Comparison of ENCODE assay signal across 30 mouse cellular contexts in genomic region chr10:81261025-81261424, GRCm38 (mm10). TPM values are rescaled to one million over a fixed set of nuclear protein-coding genes. Genes with fewer than 3 reads are reported as not detected.
"Had no signal": no experiment of that assay in that cellular context is flagged by ENCODE, and none has a peak within 500 bp of the region (broad histone marks: within the 10 kb centered on the region; RNA-seq: fewer than 3 reads in every experiment).

No protein-coding gene starts in this region.

- H3K9me3 ChIP-seq: embryonic facial prominence, embryonic 10.5 days; embryonic facial prominence, embryonic 12.5 days; forebrain, embryonic 12.5 days had no signal

- H3K9ac ChIP-seq: embryonic facial prominence, embryonic 12.5 days; embryonic facial prominence, embryonic 13.5 days; embryonic facial prominence, embryonic 15.5 days; forebrain, embryonic 12.5 days; forebrain, embryonic 13.5 days; forebrain, embryonic 15.5 days had no signal

- H3K4me2 ChIP-seq: embryonic facial prominence, embryonic 12.5 days; embryonic facial prominence, embryonic 13.5 days; embryonic facial prominence, embryonic 15.5 days; forebrain, embryonic 12.5 days; forebrain, embryonic 13.5 days; forebrain, embryonic 15.5 days had no signal

- DNase-seq: cerebellum, adult 9-10 months; cerebellum, adult 9-11 months; cerebellum, postnatal 10 days; cerebellum, postnatal 14 days; cerebellum, postnatal 25 days; cerebellum, postnatal 36 days; embryo, embryonic 11 days; gastrocnemius, adult 2 months; gastrocnemius, postnatal 10 days; gastrocnemius, postnatal 14 days; gastrocnemius, postnatal 25 days; gastrocnemius, postnatal 36 days; heart, adult 11 months; heart, adult 18-20 months; heart, adult 2 months had no signal

- H3K4me3 ChIP-seq: embryonic facial prominence, embryonic 10.5 days; embryonic facial prominence, embryonic 12.5 days; embryonic facial prominence, embryonic 13.5 days; embryonic facial prominence, embryonic 15.5 days; erythroblast, embryonic 14.5 days; forebrain, embryonic 10.5 days; forebrain, embryonic 12.5 days; forebrain, embryonic 13.5 days; forebrain, embryonic 15.5 days; gastrocnemius, adult 2 months; heart, adult 2 months had no signal

- ATAC-seq: forebrain, embryonic 13.5 days; forebrain, embryonic 14.5 days; forebrain, embryonic 15.5 days; forebrain, embryonic 16.5 days had no signal

- H3K27ac ChIP-seq: embryonic facial prominence, embryonic 10.5 days; embryonic facial prominence, embryonic 12.5 days; embryonic facial prominence, embryonic 13.5 days; embryonic facial prominence, embryonic 15.5 days; forebrain, embryonic 12.5 days; forebrain, embryonic 13.5 days; forebrain, embryonic 15.5 days; gastrocnemius, adult 2 months; heart, adult 2 months had no signal

RNA-seq across cellular contexts. Expression of gene Matk, which starts 8.3 kb away (rescaled TPM):
- total RNA-seq: gastrocnemius, adult 18-20 months had no signal

RNA-seq across cellular contexts. Expression of gene Zfr2, which starts 28.1 kb away (rescaled TPM):
- total RNA-seq: common myeloid progenitor, adult 5-6 weeks; granulocyte monocyte progenitor cell, adult 5-6 weeks had no signal
- polyA plus RNA-seq: erythroblast, embryonic 14.5 days had no signal

RNA-seq across cellular contexts. Expression of gene Tjp3, which starts 30.4 kb away (rescaled TPM):
- total RNA-seq: gastrocnemius, adult 18-20 months; gastrocnemius, adult 2 months; gastrocnemius, adult 8-10 months; gastrocnemius, postnatal 14 days; gastrocnemius, postnatal 25 days; gastrocnemius, postnatal 36 days; heart, adult 2 months had no signal
